Mouse (Mus musculus): ENCODE measurements around the gene Atp6v1f.

DNA sequence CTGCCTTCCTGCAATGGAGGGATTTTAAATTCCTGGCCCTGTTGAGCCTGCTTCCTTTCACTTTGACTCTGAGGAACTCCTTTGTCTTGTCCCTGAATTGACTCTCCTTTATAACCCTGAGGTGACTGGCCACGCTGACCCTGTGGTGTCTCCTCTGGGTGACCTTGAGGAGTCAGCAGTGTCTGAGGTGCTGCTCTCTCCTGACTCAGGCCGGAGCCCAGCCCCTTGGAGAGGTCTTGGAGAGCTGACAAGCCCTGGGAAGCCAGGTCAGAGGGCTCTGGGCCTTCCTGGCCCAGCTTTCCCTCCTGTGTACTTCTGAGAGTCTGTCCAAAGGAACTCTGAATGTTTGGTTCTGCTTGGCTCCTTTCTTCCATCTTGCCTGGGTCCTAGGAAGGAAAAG is 7.2 kb downstream of the Atp6v1f start:
- TF ChIP-seq TAL1 (IDR thresholded peaks at IDR 0.05; ENCODE audit: low read length) (no peak), GATA1 (IDR thresholded peaks at IDR 0.05; ENCODE audit: low read length) (no peak)
